Mouse (Mus musculus): ENCODE data around the gene Ccdc39. TPM values are rescaled to one million over a fixed set of nuclear protein-coding genes. Genes with fewer than 3 reads are reported as not detected.

The Ccdc39 gene
- polyA plus RNA-seq, 1 experiment, result 3.4 TPM

DNA sequence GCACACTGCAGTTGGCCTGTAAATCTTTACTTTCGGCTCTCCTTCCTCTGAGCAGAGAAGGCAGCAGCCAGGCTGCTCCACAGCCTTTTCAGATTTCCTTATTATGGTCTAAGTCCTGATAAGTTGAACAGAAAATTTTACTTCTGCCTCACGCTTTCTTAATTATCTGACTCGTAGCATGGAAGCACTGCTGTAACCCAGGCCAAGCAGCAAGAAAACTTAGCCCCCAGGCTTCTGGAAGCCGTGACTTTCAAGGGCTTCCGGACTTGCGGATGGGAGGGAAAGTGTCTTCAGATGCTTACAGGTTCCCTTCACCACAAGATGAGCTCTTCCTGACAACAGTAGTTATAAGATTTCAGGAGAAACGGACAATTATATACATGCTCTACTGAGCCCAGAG, 29.7 kb upstream of the Ccdc39 start:
- Histone ChIP-seq H3K4me1 (ENCODE audit: control insufficient read depth, insufficient read depth, low read length) (no peaks in the 10 kb centered on the region), H3K36me3 (ENCODE audit: control insufficient read depth, insufficient read depth, low read length) (no peaks in the 10 kb centered on the region), H3K4me3 (ENCODE audit: insufficient read depth, low read depth, low read length) (no peak overlapping the region), H3K27ac (ENCODE audit: insufficient read depth, low read depth, low read length) (no peak overlapping the region), H3K27me3 (replicated peaks; ENCODE audit: control insufficient read depth, insufficient read depth, low read length) (no peaks in the 10 kb centered on the region)
- DNase-seq, result no peak
- WGBS, result 79% methylated on average over 7 of the region's 7 CpGs
- no peak for TF ChIP-seq CTCF (conservative IDR thresholded peaks at IDR 0.05; ENCODE audit: insufficient read depth, insufficient read length, low read depth, low read length)
- TF ChIP-seq POLR2A (IDR thresholded peaks at IDR 0.05; ENCODE audit: low read depth, low read length), result no peak

DNA sequence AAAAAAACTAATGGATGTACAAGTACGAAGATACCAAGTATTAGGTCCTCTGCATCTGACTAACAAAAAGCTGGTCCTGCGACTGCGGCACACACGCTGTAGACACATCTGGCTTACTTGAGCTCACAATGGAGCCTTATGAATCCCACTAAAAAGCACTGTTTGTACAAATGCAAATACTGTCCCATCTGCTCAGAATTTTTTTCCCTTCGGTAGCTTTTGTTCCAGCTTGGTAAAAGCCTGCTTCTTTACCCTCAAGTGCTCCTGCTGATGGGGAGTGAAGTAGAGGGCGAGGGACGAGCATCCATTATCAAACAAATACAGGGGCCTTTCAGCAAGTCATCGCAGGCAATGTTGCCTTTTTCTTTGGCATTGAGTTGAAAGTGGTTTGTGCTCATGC, 29.3 kb upstream of the Ccdc39 start:
- Histone ChIP-seq H3K27me3 (replicated peaks; ENCODE audit: control insufficient read depth, insufficient read depth, low read length) (no peaks in the 10 kb centered on the region), H3K27ac (ENCODE audit: insufficient read depth, low read depth, low read length) (no peak overlapping the region), H3K36me3 (ENCODE audit: control insufficient read depth, insufficient read depth, low read length) (no peaks in the 10 kb centered on the region), H3K4me1 (ENCODE audit: control insufficient read depth, insufficient read depth, low read length) (no peaks in the 10 kb centered on the region), H3K4me3 (ENCODE audit: insufficient read depth, low read depth, low read length) (no peak overlapping the region)
- DNase-seq, result no peak
- 89% methylated on average over 8 of the region's 8 CpGs for WGBS
- TF ChIP-seq CTCF (conservative IDR thresholded peaks at IDR 0.05; ENCODE audit: insufficient read depth, insufficient read length, low read depth, low read length), result no peak
- TF ChIP-seq POLR2A (IDR thresholded peaks at IDR 0.05; ENCODE audit: low read depth, low read length), result no peak

DNA sequence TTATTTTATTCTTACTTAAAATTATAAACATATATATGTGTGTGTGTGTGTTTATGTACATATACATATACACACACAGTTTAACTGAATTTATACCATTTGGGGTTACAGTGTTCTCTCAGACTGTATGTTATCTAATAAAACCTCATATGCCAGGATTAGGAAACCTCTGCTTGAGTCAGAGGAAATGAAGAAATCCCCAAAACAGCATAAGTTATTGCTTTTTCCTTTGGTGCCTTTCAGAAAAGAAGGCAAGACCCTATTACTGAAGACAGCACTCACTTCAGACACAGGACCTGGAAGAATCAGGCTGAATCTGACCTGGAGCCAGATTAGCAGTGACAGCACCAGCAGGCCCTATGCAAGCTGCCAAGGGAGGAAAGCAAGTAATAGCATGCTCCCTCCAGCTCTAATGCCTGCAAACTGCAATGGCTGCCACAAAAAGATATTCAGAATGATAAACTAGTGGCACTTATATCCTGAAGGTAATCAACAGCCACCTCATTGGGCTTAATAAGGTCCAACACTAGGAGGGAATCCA, 20.0 kb upstream of the Ccdc39 start:
- TF ChIP-seq CTCF (conservative IDR thresholded peaks at IDR 0.05; ENCODE audit: insufficient read depth, insufficient read length, low read depth, low read length), result no peak
- TF ChIP-seq POLR2A (IDR thresholded peaks at IDR 0.05; ENCODE audit: low read depth, low read length), result no peak
- H3K36me3 ChIP-seq (ENCODE audit: control insufficient read depth, insufficient read depth, low read length), result no peaks in the 10 kb centered on the region

DNA sequence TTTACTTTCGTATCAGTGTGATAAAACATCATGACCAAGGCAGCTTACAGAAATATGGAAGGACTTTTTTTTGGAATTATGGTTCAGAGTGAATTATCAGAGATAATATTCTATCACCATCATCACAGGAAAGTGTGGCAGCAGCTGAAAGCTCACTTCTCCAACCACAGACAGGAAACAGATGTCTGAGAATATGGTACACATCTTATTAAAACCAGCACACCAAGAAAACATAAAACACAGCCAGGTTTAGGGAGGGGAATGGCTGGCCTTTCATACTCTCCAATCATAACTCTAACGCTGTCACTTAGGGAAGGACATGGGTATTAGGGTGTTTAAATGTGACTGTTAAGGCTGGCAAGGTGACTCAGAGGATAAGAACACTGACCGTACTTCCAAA, 14.8 kb upstream of the Ccdc39 start:
- 84% methylated on average over 3 of the region's 3 CpGs for WGBS
- no peaks in the 10 kb centered on the region for H3K27me3 ChIP-seq (replicated peaks; ENCODE audit: control insufficient read depth, insufficient read depth, low read length)
- no peaks in the 10 kb centered on the region for H3K36me3 ChIP-seq (ENCODE audit: control insufficient read depth, insufficient read depth, low read length)
- no peak overlapping the region for H3K4me3 ChIP-seq (ENCODE audit: insufficient read depth, low read depth, low read length)
- no peak overlapping the region for H3K27ac ChIP-seq (ENCODE audit: insufficient read depth, low read depth, low read length)
- DNase-seq, result no peak
- no peak for TF ChIP-seq CTCF (conservative IDR thresholded peaks at IDR 0.05; ENCODE audit: insufficient read depth, insufficient read length, low read depth, low read length)
- no peak for TF ChIP-seq POLR2A (IDR thresholded peaks at IDR 0.05; ENCODE audit: low read depth, low read length)
- no peaks in the 10 kb centered on the region for H3K4me1 ChIP-seq (ENCODE audit: control insufficient read depth, insufficient read depth, low read length)

More for the DNA sequence above, 20.0 kb upstream of the Ccdc39 start:
- no peak overlapping the region for H3K4me3 ChIP-seq (ENCODE audit: insufficient read depth, low read depth, low read length)
- H3K27me3 ChIP-seq (replicated peaks; ENCODE audit: control insufficient read depth, insufficient read depth, low read length), result no peaks in the 10 kb centered on the region
- no peaks in the 10 kb centered on the region for H3K4me1 ChIP-seq (ENCODE audit: control insufficient read depth, insufficient read depth, low read length)
- no peak overlapping the region for H3K27ac ChIP-seq (ENCODE audit: insufficient read depth, low read depth, low read length)
- no peak for DNase-seq

DNA sequence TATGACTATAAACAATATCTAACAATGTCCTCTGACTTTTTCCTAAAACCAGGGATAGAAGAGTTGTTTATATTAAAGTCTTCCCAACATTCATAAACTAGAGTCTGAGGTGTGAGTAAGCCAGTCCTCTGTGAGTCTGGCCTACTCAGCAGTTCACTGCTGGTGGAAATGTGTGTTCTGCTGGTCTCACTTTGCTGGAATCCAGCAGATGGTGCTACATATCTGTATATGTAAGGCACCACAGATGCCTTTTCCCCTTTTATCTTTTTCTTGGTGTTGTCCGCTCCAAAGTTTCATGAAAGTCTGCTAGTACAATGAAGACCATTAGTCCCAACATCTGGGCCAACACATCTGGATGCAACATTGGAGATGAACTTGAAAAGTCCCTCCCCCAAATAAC, 9.0 kb upstream of the Ccdc39 start:
- Histone ChIP-seq H3K36me3 (ENCODE audit: control insufficient read depth, insufficient read depth, low read length) (no peaks in the 10 kb centered on the region), H3K27ac (ENCODE audit: insufficient read depth, low read depth, low read length) (no peak overlapping the region), H3K4me1 (ENCODE audit: control insufficient read depth, insufficient read depth, low read length) (no peaks in the 10 kb centered on the region), H3K4me3 (ENCODE audit: insufficient read depth, low read depth, low read length) (no peak overlapping the region), H3K27me3 (replicated peaks; ENCODE audit: control insufficient read depth, insufficient read depth, low read length) (no peaks in the 10 kb centered on the region)
- peak; percentile 2 for DNase-seq
- TF ChIP-seq CTCF (conservative IDR thresholded peaks at IDR 0.05; ENCODE audit: insufficient read depth, insufficient read length, low read depth, low read length) (0 out of 2 replicates have a peak, but pooled peaks have one; percentile 4), POLR2A (IDR thresholded peaks at IDR 0.05; ENCODE audit: low read depth, low read length) (no peak)
- WGBS, result 66% methylated on average over 1 of the region's 1 CpGs

DNA sequence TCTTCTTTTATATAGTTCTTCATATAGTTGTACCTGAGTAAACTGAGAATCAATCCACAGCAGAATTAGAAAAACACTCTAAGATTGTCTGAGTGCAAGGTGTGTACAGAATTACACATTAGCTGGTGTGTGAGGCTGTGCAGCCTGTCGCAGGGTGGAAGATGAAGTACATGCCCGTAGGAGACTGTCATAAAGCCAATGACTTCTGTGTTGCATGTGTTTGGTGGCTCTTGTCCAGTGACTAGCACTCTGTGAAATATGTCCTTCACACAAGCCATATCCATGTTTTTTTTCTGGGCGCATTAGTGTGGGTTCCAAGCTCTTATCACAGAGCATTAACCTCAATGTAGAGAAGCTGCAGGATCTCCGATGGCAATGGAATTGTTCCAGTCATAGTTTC, 6.7 kb upstream of the Ccdc39 start:
- H3K4me3 ChIP-seq (ENCODE audit: insufficient read depth, low read depth, low read length), result no peak overlapping the region
- H3K36me3 ChIP-seq (ENCODE audit: control insufficient read depth, insufficient read depth, low read length), result no peaks in the 10 kb centered on the region
- H3K27ac ChIP-seq (ENCODE audit: insufficient read depth, low read depth, low read length), result no peak overlapping the region
- DNase-seq, result no peak
- 79% methylated on average over 4 of the region's 4 CpGs for WGBS
- no peak for TF ChIP-seq CTCF (conservative IDR thresholded peaks at IDR 0.05; ENCODE audit: insufficient read depth, insufficient read length, low read depth, low read length)
- no peak for TF ChIP-seq POLR2A (IDR thresholded peaks at IDR 0.05; ENCODE audit: low read depth, low read length)
- no peaks in the 10 kb centered on the region for H3K4me1 ChIP-seq (ENCODE audit: control insufficient read depth, insufficient read depth, low read length)
- H3K27me3 ChIP-seq (replicated peaks; ENCODE audit: control insufficient read depth, insufficient read depth, low read length), result no peaks in the 10 kb centered on the region

DNA sequence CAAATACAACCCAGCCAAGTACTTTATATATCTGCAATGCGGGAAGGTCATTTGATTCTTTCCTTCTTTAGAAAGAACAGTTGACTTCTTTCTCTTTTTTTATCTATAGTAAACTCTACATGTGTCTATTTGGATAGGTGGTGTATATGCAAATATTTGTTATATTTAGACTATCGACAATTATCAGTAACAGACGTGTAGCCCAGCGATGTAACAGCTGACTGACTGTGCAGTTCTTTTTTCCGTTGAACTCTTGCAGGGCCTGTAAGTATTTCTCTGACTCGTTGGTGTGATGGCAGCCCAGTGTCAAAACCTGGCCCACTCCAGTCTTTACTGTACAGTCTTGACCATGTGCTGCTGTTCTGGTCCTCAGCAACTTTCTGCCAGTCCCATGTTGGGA, 2.5 kb upstream of the Ccdc39 start:
- 80% methylated on average over 6 of the region's 6 CpGs for WGBS
- no peak for DNase-seq
- no peaks in the 10 kb centered on the region for H3K36me3 ChIP-seq (ENCODE audit: control insufficient read depth, insufficient read depth, low read length)
- no peak overlapping the region for H3K4me3 ChIP-seq (ENCODE audit: insufficient read depth, low read depth, low read length)
- TF ChIP-seq POLR2A (IDR thresholded peaks at IDR 0.05; ENCODE audit: low read depth, low read length) (no peak), CTCF (conservative IDR thresholded peaks at IDR 0.05; ENCODE audit: insufficient read depth, insufficient read length, low read depth, low read length) (no peak)
- H3K4me1 ChIP-seq (ENCODE audit: control insufficient read depth, insufficient read depth, low read length), result no peaks in the 10 kb centered on the region
- H3K27ac ChIP-seq (ENCODE audit: insufficient read depth, low read depth, low read length), result no peak overlapping the region
- H3K27me3 ChIP-seq (replicated peaks; ENCODE audit: control insufficient read depth, insufficient read depth, low read length), result no peaks in the 10 kb centered on the region

Data from kidney, adult 2 months (tissue).